Mouse (Mus musculus) CD4-positive, CD25-positive, alpha-beta regulatory T cell, adult 4 months (primary cell): ENCODE measurements around the gene Taar6. TPM values are rescaled to one million over a fixed set of nuclear protein-coding genes. Genes with fewer than 3 reads are reported as not detected.

Experiments used
- ATAC-seq: one replicate; pipeline ENCODE4 v1.8.0; 2017
- polyA plus RNA-seq, 2 experiments: library from polyadenylated mRNA; unstranded; fragments of 100-300 nt; shearing (Covaris generic); gene quantifications; one replicate each; pipeline ENCODE4 v1.2.1; 2017

Taar6 gene
- not detected for polyA plus RNA-seq

DNA sequence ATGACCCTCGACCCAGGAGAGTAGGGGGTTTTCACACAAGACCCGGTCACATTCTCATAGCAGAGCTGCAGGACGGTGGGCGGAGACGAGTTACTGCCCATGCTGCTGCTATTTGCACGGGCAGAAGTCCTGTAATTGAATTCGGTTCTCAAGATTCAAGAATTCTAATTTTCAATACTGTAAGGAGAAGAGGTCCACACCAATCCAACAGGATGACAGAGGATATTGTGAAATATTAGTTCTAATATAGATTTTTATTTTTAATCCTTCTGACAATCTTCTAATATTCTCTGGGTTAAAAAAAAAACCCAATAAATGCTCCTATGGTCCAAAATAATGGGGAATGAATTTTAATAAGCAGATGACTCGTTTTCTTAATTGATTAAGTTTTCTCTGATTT is at the start of gene Taar6:
TSS of gene Taar6 (minus strand) at position 101 of the 400 bp plus-strand sequence.
- no peak for ATAC-seq

DNA sequence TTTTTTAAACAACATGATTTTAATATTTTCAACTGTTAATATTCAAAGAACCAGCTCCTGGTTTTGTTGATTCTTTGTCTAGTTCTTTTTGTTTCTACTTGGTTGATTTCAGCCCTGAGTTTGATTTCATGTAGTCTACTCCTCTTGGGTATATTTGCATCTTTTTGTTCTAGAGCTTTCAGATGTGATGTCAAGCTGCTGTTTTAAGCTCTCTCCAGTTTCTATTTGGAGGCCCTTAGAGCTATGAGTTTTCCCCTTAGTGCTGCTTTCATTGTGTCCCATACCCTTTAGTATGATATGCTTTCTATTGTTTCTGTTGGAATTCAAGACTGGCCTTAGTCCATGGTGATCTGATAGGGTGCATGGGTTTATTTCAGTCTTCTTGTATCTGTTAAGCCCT is 45.9 kb upstream of the Taar6 start:
- ATAC-seq: no peak

DNA sequence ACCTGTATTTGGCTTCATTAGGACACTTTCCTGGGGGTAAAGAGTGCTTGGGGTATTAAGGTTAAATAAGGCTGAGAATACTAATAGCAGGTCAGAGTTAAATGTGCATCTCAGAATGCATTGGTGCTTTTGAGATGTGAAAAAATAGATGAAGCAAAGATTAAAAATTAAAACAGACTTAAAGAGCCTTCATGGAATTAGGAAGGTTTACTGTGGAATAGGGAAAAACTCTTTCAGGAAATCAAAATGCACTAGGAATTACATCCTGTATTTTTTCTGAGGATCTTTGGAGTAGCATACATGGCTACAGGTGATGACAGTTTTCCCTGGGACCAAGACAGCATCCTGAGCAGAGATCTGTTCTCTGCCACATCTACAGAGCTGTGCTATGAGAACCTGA is 41.5 kb upstream of the Taar6 start, which contains the start of gene Taar7d:
TSS of gene Taar7d (plus strand) at position 301 of the 400 bp plus-strand sequence.
- no peak for ATAC-seq

DNA sequence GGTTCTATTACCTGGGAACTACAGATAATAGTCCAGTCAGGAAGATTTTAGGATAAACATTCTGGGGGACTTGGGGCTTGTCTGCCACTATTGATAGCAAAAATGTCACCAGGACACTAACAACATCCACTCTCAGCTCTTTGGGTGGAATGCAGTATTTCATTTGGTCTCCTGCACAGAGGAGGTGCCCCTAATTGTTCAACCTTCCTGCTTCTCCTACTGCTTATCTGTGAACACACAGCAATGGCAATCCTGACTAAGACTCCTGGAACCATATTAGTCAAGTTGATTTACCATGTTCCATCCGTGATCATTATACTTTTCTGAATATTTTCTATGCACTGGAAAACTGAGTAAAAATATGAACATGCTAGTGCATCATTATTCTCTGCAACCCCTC is 22.7 kb upstream of the Taar6 start:
- ATAC-seq: no peak

DNA sequence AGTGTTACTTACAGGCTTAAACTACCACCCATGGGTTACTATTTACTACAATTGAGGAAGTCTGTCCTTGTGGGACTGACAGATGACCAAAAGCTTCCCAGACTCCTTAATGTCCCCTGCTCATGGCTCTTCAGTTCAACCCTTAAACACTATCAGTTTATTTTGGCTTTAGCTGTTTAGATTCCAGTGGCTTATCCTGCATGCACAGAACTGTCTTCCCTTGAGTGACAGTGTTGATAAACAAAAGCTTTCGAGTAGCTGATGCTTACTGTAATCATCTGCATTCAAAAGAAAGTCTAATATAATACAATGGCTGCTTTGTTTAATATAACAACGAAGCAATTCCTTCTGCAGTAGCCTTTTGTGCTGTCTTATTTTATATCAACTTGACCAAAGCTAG is 21.6 kb upstream of the Taar6 start:
- no peak for ATAC-seq

DNA sequence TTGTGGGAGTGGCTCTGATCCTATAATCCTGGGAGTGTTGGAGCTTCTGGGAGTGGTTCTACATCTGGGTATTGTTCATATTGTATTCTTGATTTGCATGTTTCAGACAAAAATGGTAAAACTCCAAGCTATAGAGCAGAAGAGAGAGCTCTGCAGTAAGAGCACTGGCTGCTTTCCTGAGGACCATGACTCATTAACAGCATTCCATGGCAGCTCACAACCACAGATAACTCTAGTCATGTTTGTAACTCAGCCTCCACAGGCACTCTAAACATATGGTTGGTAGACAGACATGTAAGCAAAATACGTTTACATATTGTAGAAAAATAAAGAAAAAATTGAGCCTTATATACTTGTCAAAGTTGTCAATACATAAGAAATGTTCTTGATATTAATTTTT is 21.0 kb upstream of the Taar6 start:
- no peak for ATAC-seq

DNA sequence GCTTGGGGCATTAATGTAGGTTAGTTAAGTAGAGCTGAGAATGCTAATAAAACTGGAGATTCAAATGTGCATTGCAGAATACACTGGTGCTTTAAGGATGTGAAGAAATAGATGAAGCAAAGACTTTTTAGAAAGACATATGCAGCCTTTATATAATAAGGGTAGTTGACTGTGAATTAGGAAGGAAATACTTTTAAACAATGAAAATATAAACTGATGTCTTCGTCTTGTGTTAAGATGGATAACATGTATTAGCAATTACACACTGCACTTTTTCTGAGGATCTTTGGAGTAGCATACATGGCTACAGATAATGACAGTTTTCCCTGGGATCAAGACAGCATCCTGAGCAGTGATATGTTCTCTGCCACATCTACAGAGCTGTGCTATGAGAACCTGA is 14.2 kb upstream of the Taar6 start, which contains the start of gene Taar7b:
TSS of gene Taar7b (plus strand) at position 301 of the 400 bp plus-strand sequence.
- ATAC-seq: no peak

DNA sequence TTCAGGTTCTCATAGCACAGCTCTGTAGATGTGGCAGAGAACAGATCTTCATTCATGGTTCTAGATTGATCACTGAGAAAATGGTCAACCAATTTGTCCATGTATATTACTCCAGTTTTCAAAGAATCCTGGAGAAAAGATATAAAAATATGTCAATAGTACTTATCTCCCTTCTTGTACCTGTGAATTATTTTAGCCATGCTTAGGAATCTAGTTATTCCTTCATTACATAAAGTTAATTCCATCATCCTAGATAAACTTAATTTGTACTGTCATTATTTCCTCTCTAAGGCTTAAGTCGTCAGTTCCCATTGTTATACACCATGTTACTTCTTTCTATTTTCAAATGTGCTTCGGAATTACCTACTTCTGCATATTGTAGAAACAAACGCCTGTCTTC is 7.9 kb upstream of the Taar6 start, which contains the start of gene Taar7a:
TSS of gene Taar7a (minus strand) at position 101 of the 400 bp plus-strand sequence.
- no peak for ATAC-seq

DNA sequence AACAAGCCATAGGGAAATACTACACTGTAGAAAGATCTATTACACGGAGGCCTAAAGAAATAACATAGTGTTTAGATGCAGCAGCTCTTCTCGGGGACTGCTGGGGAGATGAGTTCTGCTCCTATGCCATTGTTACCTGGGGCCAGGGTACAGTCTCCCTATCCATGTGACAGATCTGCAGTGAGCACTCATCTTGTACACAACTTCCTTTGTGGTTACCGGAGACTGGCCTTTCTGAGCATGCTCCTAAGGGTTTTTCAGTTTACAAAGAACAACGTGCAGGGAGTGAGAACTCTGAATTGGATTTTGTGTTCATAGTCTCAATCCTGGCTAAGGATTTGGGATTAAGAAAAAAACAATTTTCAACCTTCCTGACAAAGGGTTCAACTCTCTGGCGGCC is 973 bp upstream of the Taar6 start:
- no peak for ATAC-seq

DNA sequence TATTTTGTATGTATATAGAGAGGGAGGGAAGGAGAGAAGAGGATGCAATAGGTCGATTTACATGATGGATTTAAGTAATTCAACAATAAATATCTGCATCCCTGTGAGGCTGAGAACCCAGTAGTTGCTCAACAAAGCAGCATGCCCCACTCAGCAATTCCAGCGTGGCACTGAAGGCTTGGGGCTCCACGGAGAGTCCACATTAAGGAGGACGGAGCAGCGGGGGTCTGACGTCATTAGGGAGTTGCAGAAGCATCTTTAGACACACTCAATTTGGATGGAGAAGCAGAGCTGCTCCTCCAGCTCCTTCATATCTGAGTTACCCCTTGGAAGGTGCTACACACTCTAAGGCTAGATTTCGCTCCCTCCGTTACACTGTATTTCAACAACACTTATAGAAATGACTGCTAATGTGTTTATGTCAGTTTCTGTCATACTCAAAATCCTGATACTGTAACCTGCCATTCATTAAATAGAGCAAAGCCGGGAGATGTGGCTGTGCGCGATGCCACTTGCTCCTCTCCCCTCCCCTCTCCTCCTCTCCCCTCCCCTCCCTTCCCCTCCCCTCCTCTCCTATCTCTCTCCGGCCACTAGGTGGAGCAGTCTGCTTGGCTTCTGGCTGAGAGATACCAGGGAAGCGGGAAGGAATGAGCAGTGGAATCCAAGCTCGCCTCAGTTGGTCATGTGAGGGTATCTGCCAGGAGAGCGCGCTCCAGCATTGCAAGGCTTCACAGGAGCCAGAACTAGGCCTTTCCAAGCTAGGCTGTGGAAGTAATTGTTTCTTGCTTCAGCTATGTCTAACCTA is 6.3 kb downstream of the Taar6 start:
- no peak for ATAC-seq

DNA sequence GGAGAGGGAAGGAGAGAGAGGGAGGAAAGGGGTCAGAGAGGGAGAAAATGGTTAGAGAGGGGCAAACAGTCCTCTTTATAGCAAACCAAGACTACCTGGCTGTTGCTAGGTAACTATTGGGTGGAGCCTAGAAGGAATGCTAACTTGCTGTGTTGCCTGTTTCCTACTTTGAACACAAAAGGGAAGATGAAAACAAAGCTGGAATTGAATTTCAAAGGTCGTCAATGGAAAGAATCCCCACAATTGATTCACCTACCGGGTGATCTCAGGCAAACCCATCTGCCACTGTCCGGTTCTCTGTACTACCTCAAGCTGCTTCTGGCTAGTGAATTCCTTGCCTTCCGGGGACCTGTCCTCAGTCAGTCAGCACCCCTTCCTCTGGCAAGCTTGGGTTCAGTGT is 7.5 kb downstream of the Taar6 start:
- no peak for ATAC-seq

DNA sequence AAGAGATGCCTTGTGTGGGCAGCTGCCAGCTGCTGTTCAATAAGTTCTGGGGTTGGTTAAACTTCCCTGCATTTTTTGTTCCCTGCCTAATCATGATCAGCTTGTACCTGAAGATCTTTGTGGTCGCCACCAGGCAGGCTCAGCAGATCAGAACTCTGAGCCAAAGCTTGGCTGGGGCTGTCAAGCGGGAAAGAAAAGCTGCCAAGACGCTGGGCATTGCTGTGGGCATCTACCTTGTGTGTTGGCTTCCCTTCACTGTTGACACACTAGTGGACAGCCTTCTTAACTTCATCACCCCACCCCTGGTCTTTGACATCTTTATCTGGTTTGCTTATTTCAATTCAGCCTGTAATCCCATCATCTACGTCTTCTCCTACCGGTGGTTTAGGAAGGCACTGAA is 14.2 kb downstream of the Taar6 start:
- no peak for ATAC-seq

DNA sequence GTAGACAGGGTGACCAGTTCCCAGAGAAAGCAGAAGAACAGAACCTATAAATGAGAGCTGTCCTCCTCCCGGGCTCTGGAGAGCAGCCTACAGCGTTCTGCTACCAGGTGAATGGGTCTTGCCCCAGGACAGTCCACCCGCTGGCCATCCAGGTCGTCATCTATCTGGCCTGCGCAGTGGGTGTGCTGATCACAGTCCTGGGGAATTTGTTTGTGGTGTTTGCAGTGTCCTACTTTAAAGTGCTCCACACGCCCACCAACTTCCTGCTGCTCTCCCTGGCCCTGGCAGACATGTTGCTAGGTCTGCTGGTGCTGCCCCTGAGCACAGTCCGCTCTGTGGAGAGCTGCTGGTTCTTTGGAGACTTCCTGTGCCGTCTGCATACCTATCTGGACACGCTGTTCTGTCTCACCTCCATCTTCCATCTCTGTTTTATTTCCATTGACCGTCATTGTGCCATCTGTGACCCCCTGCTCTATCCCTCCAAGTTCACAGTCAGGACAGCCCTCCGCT is 14.7 kb downstream of the Taar6 start, which contains the start of gene Taar5:
TSS of gene Taar5 (plus strand) at position 51 of the 510 bp plus-strand sequence.
- ATAC-seq: no peak

DNA sequence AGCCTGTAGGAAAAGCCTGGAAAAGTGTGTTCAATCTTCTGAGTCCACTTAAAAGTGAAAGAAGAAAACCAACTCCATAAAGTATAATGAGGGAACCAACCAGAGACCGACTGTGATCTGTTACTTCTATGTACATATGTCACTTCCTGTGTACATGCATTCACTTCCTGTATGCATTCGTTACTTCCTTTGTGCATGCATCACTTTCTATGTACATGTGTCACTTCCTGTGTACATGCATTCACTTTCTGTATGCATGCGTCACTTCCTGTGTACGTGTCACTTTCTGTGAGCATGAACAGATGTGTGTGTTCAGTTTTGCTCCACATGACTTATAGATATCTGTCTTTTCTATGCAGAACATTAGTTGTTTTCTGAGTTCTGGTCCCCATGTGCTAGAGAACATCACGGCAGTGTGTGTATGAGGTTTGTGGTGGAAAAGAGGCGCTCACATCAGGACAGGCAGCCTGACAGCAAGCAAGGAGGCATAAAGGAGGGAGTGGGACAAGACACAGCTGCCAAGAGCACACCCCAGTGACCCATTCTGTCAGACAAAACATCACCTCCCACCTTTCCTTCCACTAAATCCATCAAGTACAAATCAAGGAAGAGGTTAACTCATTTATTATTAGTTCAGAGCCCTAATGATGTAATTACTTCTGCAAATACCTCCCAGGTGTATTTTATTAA is 20.4 kb downstream of the Taar6 start:
- peak; percentile 39 for ATAC-seq

DNA sequence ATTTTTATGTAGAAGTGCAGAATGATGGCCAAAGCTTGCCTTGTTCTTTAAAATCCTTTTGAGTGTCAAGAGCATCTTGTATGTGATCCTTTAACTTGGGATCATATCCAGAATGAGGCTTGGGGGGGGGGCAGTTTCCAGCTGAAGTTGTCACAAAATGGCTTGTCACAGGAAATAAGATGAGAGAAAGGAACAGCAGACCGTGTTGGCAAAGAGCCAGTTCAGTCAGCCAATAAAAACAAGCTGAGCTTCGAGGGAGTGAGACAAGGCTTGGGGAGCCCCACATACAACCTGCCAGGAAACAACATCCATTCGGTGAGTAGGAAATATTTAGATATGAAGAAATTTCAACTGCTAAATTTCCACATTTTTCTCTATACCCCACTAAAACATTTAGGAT is 22.0 kb downstream of the Taar6 start:
- no peak for ATAC-seq

DNA sequence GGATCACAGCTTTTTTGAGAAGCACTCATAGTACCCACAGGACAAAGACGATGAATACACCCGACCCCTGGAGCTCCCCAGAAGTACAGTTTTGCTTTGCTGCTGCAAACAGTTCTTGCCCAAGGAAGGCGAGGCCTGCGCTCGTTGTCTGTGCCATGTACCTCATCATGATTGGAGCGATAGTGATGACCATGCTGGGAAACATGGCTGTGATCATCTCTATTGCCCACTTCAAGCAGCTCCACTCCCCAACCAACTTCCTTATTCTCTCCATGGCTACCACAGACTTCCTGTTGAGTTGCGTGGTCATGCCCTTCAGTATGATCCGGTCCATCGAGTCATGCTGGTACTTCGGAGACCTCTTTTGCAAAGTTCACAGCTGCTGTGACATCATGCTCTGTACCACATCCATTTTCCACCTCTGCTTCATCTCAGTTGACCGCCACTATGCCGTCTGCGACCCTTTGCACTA is 25.0 kb downstream of the Taar6 start, which contains the start of gene Taar4:
TSS of gene Taar4 (plus strand) at position 51 of the 472 bp plus-strand sequence.
- ATAC-seq: no peak

DNA sequence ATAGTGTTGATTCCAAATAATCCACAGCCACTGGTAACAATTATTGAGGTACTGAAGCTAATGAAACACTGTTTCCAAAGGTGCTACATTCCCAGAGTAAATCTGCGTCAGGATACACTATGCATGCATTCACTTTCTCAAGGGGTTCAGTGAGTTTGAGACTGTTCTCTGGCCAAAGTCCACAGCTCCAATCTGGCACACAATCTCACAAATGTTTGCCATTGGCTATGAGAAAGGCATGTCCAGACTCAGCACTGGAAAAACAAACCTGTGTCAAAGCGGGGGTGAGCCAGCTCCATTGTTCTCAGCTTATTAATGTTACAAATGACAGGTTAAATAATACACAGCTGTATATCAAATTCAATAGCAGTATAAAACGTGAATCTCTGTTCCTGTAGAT is 26.4 kb downstream of the Taar6 start:
- no peak for ATAC-seq

DNA sequence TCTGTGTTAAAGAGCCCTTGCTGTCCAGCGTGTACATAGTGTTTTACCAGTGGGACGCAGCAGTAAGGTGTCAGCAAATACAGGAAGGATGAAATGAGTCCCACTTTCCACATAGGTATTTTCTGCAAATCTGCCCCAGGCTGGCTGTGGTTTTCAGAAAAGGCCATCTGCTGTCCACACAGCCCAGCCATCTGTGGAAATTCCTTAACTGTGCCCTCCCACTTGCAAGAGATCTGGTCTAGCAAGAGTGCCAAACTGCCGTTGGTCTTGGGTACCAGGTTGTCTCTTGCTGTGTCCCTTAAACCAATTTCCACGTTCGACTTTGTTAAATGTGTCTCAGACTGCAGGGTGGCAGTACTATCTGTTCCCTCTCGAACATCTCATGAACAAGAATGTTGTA is 33.7 kb downstream of the Taar6 start:
- no peak for ATAC-seq

DNA sequence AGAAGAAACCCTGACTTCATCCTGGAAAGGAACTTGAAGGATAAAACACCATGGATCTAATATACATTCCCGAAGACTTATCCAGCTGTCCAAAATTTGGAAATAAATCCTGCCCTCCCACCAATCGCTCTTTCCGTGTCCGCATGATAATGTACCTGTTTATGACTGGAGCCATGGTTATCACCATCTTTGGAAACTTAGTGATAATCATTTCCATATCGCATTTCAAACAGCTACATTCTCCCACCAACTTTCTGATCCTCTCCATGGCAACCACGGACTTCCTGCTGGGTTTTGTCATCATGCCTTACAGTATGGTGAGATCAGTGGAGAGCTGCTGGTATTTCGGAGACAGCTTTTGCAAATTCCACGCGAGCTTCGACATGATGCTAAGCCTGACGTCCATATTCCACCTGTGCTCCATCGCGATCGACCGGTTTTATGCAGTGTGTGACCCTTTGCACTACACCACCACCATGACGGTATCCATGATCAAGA is 35.9 kb downstream of the Taar6 start, which contains the start of gene Taar3:
TSS of gene Taar3 (plus strand) at position 51 of the 498 bp plus-strand sequence.
- ATAC-seq: no peak

DNA sequence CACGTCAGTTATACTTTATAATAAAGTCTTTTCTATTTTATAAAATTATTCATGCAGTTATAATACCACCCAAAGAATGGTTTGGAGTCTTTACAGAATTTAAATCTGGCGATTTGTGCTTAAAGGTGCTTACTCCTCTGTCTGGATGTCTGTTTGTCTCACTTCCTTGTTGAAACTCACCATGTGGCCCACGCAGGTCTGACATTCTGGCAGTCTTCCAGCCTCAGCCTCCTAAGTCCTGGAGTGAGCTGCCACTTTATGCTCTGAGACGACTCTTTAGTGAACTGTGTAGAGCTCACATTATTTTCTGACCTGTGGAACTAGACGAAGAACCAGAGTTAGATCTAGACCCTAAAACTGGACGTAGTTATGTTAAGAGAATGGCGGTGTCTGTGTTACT is 37.4 kb downstream of the Taar6 start:
- no peak for ATAC-seq

DNA sequence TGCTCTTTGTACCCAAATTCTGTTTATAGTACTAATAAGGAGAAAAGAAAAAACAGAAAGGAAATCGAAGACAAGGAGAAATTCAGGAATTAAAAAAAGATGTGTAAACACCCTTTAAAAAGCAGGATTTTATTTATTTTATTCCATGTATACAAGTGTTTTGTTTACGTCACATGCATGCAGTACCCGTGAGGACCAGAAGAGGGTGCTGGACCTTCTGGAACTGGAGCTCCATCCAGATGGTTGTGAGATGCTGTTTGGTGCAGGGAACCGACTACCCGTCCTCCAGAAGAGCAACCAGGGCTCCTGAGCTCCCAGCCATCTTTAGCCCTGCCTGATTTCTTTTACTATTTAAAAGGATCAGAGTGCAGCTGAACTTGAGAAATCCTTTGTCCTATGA is 43.0 kb downstream of the Taar6 start:
- ATAC-seq: no peak

DNA sequence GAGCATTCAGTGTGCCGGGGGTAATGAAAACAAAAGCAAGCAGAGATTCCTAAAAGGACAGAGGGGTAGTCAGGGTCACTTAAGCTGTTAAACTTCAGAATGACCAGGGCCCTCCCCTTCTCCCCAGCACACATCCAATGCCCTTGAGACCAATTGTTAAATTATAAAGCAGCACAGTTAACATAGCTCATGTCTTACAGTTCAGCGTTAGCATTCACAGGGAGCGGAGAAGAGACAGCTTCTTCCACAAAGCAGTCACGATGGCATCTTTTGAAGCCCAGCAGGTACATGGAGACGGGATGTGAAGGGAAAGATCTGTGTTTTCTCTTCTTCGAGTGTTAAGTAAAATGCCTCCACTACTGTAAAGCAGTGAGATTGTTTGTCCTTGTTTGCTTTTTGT is 47.1 kb downstream of the Taar6 start, which contains the start of gene Taar2:
TSS of gene Taar2 (plus strand) at position 261 of the 400 bp plus-strand sequence.
- ATAC-seq: no peak

DNA sequence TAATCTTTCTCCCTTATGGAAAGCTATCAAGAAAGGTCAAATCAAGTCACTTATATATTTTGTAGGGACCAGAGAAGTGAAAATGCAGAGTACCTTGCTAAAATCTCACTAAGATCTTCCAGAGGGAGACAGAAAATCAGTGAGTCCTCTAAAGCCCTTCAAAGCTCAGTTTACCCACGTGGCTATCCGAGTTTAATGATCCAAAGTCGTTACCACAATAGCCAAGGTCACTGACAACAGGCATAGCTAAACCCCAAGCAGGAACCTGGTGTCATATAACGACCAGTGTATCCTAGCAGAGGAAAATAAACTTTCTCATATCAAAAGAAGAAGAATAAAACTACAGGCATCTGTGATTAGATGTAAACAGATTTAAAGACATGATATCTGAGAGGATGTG is 47.8 kb downstream of the Taar6 start:
- ATAC-seq: no peak
